ENCODE assay signal across 8 mouse cellular contexts in the genomic region with DNA sequence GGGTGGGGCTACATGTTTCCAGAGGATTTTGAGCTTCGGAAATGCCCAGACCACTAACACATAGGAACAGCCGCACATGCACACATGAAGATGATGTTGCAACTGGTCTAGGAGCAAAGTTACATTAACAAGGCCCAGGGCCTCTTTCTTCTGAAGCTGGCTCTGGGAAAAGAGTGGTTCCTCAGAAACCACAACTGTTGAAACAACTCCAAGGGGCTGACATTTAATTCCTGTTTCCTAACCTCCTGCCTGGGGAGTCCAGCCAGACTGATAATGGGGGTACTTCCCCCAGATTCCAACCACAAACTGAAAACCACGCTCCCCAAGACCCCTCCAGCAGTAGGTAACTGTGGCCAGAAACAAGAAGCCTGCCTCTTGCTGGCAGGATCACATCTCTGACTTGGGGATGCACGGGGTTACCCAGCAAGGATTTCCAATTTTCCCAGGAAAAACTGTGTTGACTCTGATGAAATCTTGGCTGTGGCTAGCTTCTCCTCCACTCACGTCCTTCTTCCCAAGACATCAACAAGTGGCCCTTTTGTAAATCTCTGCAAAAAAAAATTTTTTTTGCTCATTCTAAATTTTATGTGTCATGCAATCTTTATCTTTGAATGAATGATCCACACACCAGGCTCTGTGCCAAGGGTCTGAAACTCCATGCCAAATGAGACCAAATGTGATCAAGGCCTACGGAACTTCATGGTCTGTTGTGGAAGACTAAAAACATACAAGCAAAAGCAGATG.
DNase-seq lines count a peak whose midpoint lies in the region; ATAC-seq and TF ChIP-seq lines count a peak whose summit lies in the region.
"Had no signal": no experiment of that assay in that cellular context is flagged by ENCODE, and none has a peak within 500 bp of the region (broad histone marks: within the 10 kb centered on the region; RNA-seq: fewer than 3 reads in every experiment).

No protein-coding gene starts in this region.

- H3K9ac ChIP-seq in neural tube, embryonic 15.5 days (replicated peaks), result no peak overlapping the region

- TF ChIP-seq CTCF in small intestine, adult 2 months (IDR thresholded peaks at IDR 0.05; ENCODE audit: extremely low read depth, insufficient read length, insufficient replicate concordance, low read depth, low read length), result no peak

- H3K4me2 ChIP-seq in neural tube, embryonic 15.5 days, result no peak overlapping the region

- H3K36me3 ChIP-seq in small intestine, adult 2 months (ENCODE audit: control insufficient read depth, insufficient read depth, low read length), result no peaks in the 10 kb centered on the region
- no peaks in the 10 kb centered on the region for H3K36me3 ChIP-seq in neural tube, embryonic 15.5 days

- DNase-seq in lung, adult 18-20 months, result peak; percentile 43 to 51
- DNase-seq in lung, postnatal 25 days (ENCODE audit: low spot score), result no peak
- peak; percentile 74 for DNase-seq in adrenal gland, postnatal 14 days
- peak; percentile 15 for DNase-seq in heart, postnatal 25 days (ENCODE audit: low spot score)
- DNase-seq in right cerebral cortex, postnatal 25 days, result no peak

- H3K27ac ChIP-seq in small intestine, adult 2 months (ENCODE audit: insufficient read depth, low read depth, low read length), result 0 out of 2 replicates have a peak overlapping the region, but pooled peaks have one; percentile 26
- H3K27ac ChIP-seq in neural tube, embryonic 15.5 days (replicated peaks), result no peak overlapping the region

- no peak for TF ChIP-seq POLR2A in small intestine, adult 2 months (IDR thresholded peaks at IDR 0.05; ENCODE audit: low read depth, low read length)

- H3K9me3 ChIP-seq in neural tube, embryonic 15.5 days (replicated peaks), result no peaks in the 10 kb centered on the region

- 0 out of 2 replicates have a peak, but pooled peaks cover 2% of the 10 kb centered on the region for H3K4me1 ChIP-seq in small intestine, adult 2 months (ENCODE audit: control insufficient read depth, insufficient read depth, insufficient read length, low read length)
- no peaks in the 10 kb centered on the region for H3K4me1 ChIP-seq in neural tube, embryonic 15.5 days

- intact Hi-C loops in heart, postnatal 25 days (cut with DNase I), result no loop called here

- ATAC-seq in neural tube, embryonic 15.5 days (ENCODE audit: low FRiP score), result no peak
- ATAC-seq: inflammation-experienced regulatory T-cells, adult 6 months had no signal

- H3K27me3 ChIP-seq in small intestine, adult 2 months (ENCODE audit: control insufficient read depth, insufficient read depth, low read length), result no peaks in the 10 kb centered on the region
- no peaks in the 10 kb centered on the region for H3K27me3 ChIP-seq in neural tube, embryonic 15.5 days (replicated peaks)

- 77% methylated on average over 6 of the region's 6 CpGs for WGBS in small intestine, adult 2 months
- WGBS in neural tube, embryonic 15.5 days, result 93% methylated on average over 6 of the region's 6 CpGs

- no peak overlapping the region for H3K4me3 ChIP-seq in small intestine, adult 2 months (ENCODE audit: low read depth, low read length)
- H3K4me3 ChIP-seq in neural tube, embryonic 15.5 days (replicated peaks), result no peak overlapping the region

Comparison
In these comparisons a context has a peak if more than half of its experiments do, and no peak if none do; other contexts are left out.
1. DNase-seq: peak in lung, adult 18-20 months (2 of 2), adrenal gland, postnatal 14 days (single experiment) and heart, postnatal 25 days (single experiment); none in lung, postnatal 25 days (single experiment) and right cerebral cortex, postnatal 25 days (single experiment).